Mouse (Mus musculus) embryonic fibroblast, embryonic 13.5 days (primary cell): Measurements from ENCODE around the gene Prl8a8.

ENCODE experiments used
- CTCF ChIP-seq: IDR thresholded peaks from 2 replicates; pipeline ENCODE4 v1.5.1; 2011; ENCODE audit warnings: mild to moderate bottlenecking, control low read depth, low read length, moderate library complexity, borderline replicate concordance; ENCODE audit not compliant: insufficient read depth
- POLR2A ChIP-seq: IDR thresholded peaks from 2 replicates; pipeline ENCODE4 v1.6.1; 2011; ENCODE audit warnings: low read depth, mild to moderate bottlenecking, control low read depth, low read length, moderate library complexity

- no peak for TF ChIP-seq CTCF
- no peak for TF ChIP-seq POLR2A
Observed at GRCm38 (mm10) chr13:27513117-27513516, at the start of gene Prl8a8.
